Mouse (Mus musculus): Measurements from ENCODE around the gene Ggcx.

Gene Ggcx

DNA sequence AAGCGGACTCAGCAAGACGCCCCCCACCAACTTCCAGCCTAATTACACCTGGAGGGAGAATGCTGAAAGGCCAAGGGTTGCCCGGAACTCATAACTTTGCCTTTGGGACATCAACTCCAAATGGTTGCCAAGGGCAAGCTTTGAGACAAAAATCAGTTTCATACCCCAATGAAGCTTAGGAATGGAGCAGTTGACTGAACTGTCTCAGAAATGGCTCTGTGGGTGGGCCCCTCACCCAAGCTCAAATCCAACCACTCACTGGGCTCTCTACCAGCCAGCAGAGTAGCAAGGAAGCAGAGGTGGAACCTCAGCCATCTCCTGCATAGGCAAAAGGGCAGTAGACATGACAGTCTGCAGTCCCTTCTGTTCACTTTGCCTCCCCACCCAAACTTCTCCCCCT, 26.3 kb upstream of the Ggcx start:
- DNase-seq (ENCODE audit: low spot score) = no peak

DNA sequence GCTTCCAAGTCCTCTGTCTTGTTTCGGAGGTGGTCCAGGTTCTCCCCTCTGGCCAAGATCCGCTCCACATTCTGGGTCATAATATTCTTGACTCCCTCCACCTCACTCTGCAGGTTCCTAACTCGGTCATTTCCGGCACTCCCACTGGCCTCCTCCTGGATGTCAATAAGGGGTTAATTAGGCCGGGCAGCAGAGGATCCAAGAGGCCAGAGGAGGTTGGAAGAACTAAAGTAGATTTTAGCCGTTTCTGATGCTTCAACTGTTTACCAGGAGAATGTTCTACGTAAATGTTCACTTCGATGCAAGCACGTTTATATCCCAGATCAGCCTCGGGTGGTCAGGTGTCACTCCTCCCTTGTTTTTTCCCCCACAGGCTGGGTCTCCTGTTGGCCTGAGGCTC, 25.8 kb upstream of the Ggcx start:
- DNase-seq (ENCODE audit: low spot score) = no peak

GRCm38 (mm10) chr6:72388791-72389329, 25.2 kb upstream of the Ggcx start:
- no peak for DNase-seq (ENCODE audit: low spot score)

GRCm38 (mm10) chr6:72389471-72389940, 24.6 kb upstream of the Ggcx start:
- DNase-seq (ENCODE audit: low spot score) = no peak

- peak; percentile 69 for DNase-seq (ENCODE audit: low spot score)
Observed at GRCm38 (mm10) chr6:72389941-72390771, 24.0 kb upstream of the Ggcx start, which contains the start of gene Vamp8. TSS of gene Vamp8 (minus strand) at chr6:72390703.

GRCm38 (mm10) chr6:72390795-72391521, 23.1 kb upstream of the Ggcx start:
- peak; percentile 84 for DNase-seq (ENCODE audit: low spot score)

- no peak for DNase-seq (ENCODE audit: low spot score)
Observed at GRCm38 (mm10) chr6:72392341-72392740, 21.8 kb upstream of the Ggcx start.

DNA sequence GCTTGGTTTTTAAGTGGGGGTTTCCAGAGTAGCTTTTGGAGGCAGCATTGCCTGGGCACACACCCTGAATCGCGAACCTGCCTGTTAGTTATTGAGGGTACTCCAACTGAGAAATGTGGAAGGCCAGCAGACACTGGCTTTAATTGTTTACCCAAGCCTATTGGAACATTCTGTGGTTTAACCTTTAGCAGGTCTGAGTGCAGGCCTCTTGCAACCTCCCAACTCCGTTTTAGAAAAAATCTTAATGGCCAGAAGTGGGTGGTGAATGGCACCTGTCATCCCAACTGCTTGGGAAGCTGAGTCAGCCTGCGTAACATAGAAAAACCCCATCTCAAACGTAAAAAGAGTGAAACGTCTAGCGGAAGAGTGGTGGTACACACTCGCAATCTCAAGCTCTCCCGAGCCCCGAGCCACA, 17.3 kb upstream of the Ggcx start:
- DNase-seq (ENCODE audit: low spot score) = no peak

GRCm38 (mm10) chr6:72399967-72400366, 14.1 kb upstream of the Ggcx start:
- DNase-seq (ENCODE audit: low spot score) = peak; percentile 57

DNA sequence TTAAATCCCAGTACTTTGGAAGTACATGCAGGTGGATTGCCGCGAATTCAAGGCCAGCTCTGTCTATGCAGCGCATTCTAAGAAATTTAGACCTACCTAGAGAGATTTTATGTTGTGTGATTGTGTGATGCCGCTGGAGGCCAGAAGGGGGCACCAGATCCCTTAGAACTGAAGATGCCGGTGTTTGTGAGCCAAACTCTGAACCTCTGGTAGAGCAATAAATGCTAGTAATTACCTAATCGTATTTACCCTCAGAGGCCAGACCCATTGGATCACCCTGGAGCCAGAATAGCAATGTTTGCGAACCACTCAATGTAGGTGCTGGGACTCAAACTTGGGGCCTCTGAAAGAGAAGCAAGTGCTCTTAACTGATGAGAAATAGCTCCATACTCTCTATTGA, 12.2 kb upstream of the Ggcx start:
- DNase-seq (ENCODE audit: low spot score) = peak; percentile 75

DNA sequence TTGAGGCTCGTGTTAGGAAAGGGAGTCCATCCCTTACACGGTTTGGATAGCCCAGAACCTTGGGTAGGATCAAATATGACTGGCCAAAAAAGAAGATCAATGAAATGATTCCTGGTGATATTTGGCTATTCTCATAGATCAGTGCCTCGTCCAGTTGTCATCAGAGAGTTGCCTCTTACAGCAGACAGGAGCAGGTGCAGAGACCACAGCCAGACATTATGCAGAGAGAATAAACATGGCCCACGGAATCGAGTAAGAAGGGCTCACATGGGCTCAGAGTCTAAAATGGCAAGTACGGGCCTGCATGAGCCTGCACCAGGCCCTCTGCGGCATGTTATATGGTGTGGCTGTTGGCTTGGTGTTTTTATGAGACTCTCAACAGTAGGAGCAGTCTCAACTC, 8.8 kb upstream of the Ggcx start:
- DNase-seq (ENCODE audit: low spot score) = no peak

GRCm38 (mm10) chr6:72407119-72407518, 7.0 kb upstream of the Ggcx start:
- peak; percentile 93 for DNase-seq (ENCODE audit: low spot score)

DNA sequence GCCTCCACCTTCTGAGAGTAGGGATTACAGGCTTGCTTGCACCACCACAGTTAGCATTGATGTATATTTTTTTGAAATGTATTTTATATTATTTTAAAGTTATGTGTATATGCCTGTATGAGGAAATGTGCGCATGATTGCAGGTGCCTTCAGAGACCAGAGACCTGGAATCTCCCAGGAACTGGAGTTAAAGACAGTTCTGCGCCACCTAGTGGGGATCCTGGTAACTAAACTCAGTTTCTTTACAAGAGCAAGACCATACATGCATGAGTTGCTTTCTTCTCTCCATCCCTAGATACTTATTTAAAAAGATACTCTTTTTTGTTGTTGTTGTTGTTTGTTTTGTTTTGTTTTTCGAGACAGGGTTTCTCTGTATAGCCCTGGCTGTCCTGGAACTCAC, 4.5 kb upstream of the Ggcx start:
- DNase-seq (ENCODE audit: low spot score) = peak; percentile 83

DNA sequence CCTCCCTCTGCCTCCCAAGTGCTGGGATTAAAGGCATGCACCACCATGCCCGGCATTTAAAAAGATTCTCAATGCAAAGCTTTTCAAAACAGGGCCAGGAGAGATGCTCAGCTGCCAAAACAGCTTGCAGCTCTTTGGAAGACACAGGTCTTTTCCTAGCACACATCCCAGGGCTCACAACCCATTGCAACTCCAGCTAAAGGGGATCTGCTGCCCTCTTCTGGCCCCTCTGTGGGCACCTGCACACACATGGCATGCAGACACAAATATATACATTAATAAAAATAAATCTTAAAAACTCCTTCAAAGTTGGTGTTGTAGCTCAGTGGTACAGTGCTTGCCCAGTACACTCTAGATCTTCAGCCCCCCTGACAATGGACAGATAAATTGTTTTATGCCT, 4.1 kb upstream of the Ggcx start:
- no peak for DNase-seq (ENCODE audit: low spot score)

DNA sequence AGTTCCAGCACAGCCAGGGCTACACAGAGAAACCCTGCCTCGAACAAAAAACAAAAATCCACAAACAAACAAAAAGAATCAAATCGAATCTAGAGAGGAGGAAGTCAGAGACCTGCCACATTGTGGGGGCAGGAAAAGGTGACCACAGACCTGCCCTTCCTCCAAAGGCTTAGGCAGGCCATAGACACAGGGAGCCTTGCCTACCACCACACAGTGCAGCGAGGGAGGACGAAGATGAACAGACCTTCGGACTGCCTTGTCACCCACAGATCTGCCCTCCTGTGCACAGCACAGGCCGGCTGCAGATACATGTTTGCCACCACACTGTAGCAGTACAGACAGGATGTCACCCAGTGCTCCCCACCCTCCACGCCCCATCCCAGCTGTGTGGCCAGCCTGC, 3.6 kb upstream of the Ggcx start:
- no peak for DNase-seq (ENCODE audit: low spot score)

DNA sequence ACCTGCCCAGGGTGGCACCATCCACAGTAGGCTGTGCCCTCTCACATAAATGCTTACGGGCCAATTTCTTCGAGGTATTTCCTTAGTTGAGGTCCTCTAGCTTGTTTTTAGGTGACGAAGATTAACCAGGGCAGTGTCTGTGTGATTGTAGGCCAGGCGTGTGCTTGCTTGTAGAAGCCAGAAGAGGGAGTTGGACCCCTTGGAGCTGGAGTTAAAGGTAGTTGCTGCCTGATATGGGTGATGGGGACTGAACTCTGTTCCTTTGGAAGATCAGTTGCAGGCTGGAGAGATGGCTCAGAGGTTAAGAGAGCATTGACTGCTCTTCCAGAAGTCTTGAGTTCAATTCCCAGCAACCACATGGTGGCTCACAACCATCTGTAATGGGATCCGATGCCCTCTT, 1.1 kb downstream of the Ggcx start:
- DNase-seq (ENCODE audit: low spot score) = no peak

- no peak for DNase-seq (ENCODE audit: low spot score)
Observed at GRCm38 (mm10) chr6:72415964-72416772, 2.1 kb downstream of the Ggcx start.

- no peak for DNase-seq (ENCODE audit: low spot score)
Observed at GRCm38 (mm10) chr6:72418279-72418678, 4.2 kb downstream of the Ggcx start.

DNA sequence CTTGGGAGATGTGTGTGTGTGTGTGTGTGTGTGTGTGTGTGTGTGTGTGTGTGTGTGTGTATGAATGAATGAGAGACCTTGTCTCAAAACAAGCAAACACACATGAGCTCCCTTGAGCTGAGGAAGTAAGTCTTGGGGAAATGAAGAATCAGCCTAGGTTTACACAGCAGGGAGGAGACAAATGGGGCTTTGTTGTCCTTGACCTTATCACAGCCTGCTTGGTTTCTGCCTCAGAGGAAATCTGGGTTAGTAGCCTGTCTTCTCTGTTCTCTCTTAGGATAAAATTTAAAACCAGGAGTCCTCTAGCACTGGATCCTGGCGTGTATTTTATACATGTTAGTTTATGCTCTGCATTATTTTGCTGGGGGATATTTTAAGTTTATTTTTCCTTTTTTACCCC, 5.7 kb downstream of the Ggcx start:
- no peak for DNase-seq (ENCODE audit: low spot score)

DNA sequence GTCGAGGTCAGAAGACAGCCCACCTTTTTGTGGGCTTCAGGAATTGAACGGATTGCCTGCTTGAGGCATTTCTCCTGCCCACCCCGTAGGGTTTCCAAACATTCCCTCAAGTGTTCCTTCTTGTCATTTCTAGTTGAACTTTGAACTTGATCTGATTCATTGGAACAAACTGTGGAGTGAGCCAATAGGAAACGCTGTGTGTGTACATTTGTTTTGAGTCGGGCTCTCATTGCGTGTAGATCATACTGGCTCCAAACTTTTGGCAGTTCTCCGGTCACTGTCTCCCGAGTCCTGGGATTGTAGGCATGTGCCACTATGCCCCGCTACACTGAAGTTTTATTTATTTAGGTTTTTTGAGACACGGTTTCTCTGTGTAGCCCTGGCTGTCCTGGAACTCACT, 6.8 kb downstream of the Ggcx start:
- DNase-seq (ENCODE audit: low spot score) = no peak

GRCm38 (mm10) chr6:72425646-72426045, 11.5 kb downstream of the Ggcx start:
- DNase-seq (ENCODE audit: low spot score) = no peak

DNA sequence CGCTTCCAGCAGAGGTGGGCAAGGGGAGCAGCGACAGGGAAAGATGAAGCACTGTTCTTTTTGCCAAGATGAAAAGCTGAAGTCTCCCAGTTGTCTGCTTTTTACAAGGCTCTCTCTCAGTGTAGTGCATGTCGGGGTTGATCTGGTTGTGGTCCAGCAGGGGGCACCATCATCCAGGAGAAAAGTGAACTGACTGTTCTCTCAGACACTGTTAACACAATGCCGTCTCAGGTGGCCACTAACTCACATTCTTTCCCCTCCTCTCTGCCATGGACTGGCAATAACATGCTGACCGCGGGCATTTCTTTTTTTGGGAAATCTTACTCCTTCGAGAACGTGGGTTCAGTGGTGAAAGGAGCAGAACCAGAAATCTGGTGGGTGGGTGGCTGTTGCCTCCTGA, 13.9 kb downstream of the Ggcx start:
- DNase-seq (ENCODE audit: low spot score) = peak; percentile 85
